Mouse (Mus musculus): Measurements from ENCODE around the gene Gm20696. TPM values are rescaled to one million over a fixed set of nuclear protein-coding genes. Genes with fewer than 3 reads are reported as not detected.

The Gm20696 gene
- polyA plus RNA-seq, 1 experiment from 2014 or later: 1.4 TPM

GRCm38 (mm10) chr6:99372427-99372826, 294.2 kb downstream of the Gm20696 start:
- 58% methylated on average over 5 of the region's 5 CpGs for WGBS
- Histone ChIP-seq H3K36me3 (ENCODE audit: control insufficient read depth, insufficient read depth, low read length) (no peaks in the 10 kb centered on the region), H3K4me3 (ENCODE audit: low read depth, low read length) (no peak overlapping the region), H3K4me1 (replicated peaks; ENCODE audit: control insufficient read depth, insufficient read depth) (0 out of 2 replicates have a peak, but pooled peaks cover 2% of the 10 kb centered on the region), H3K9ac (ENCODE audit: low read length) (no peak overlapping the region), H3K9me3 (ENCODE audit: control insufficient read depth, low read length) (no peaks in the 10 kb centered on the region), H3K27me3 (ENCODE audit: control insufficient read depth, insufficient read depth, low read length) (no peaks in the 10 kb centered on the region), H3K27ac (replicated peaks) (no peak overlapping the region), H3K4me2 (replicated peaks; ENCODE audit: low read depth) (no peak overlapping the region)
- no peak for DNase-seq (ENCODE audit: low spot score)
- no peak for ATAC-seq (ENCODE audit: low FRiP score, low TSS enrichment)
- TF ChIP-seq CTCF (IDR thresholded peaks at IDR 0.05; ENCODE audit: low read depth): no peak
- no peak for TF ChIP-seq EP300 (optimal IDR thresholded peaks at IDR 0.05)

GRCm38 (mm10) chr6:99372016-99372415, 294.6 kb downstream of the Gm20696 start:
- H3K9ac ChIP-seq (ENCODE audit: low read length): no peak overlapping the region
- ATAC-seq (ENCODE audit: low FRiP score, low TSS enrichment) (no peak), DNase-seq (ENCODE audit: low spot score) (no peak)
- 59% methylated on average over 6 of the region's 6 CpGs for whole genome bisulfite sequencing
- no peaks in the 10 kb centered on the region for H3K9me3 ChIP-seq (ENCODE audit: control insufficient read depth, low read length)
- no peak overlapping the region for H3K27ac ChIP-seq (replicated peaks)
- 0 out of 2 replicates have a peak, but pooled peaks cover 2% of the 10 kb centered on the region for H3K4me1 ChIP-seq (replicated peaks; ENCODE audit: control insufficient read depth, insufficient read depth)
- TF ChIP-seq EP300 (optimal IDR thresholded peaks at IDR 0.05) (no peak), CTCF (IDR thresholded peaks at IDR 0.05; ENCODE audit: low read depth) (no peak)
- H3K27me3 ChIP-seq (ENCODE audit: control insufficient read depth, insufficient read depth, low read length): no peaks in the 10 kb centered on the region
- H3K4me3 ChIP-seq (ENCODE audit: low read depth, low read length): no peak overlapping the region
- H3K4me2 ChIP-seq (replicated peaks; ENCODE audit: low read depth): no peak overlapping the region
- no peaks in the 10 kb centered on the region for H3K36me3 ChIP-seq (ENCODE audit: control insufficient read depth, insufficient read depth, low read length)

- H3K4me1 ChIP-seq (replicated peaks; ENCODE audit: control insufficient read depth, insufficient read depth): 0 out of 2 replicates have a peak, but pooled peaks cover 2% of the 10 kb centered on the region
- H3K9ac ChIP-seq (ENCODE audit: low read length): no peak overlapping the region
- no peaks in the 10 kb centered on the region for H3K9me3 ChIP-seq (ENCODE audit: control insufficient read depth, low read length)
- DNase-seq (ENCODE audit: low spot score): no peak
- 59% methylated on average over 2 of the region's 2 CpGs for WGBS
- H3K36me3 ChIP-seq (ENCODE audit: control insufficient read depth, insufficient read depth, low read length): no peaks in the 10 kb centered on the region; the same call in 1 of the 2 replicates
- no peak overlapping the region for H3K4me2 ChIP-seq (replicated peaks; ENCODE audit: low read depth)
- TF ChIP-seq EP300 (optimal IDR thresholded peaks at IDR 0.05): no peak
- no peak for TF ChIP-seq CTCF (IDR thresholded peaks at IDR 0.05; ENCODE audit: low read depth)
- no peak for ATAC-seq (ENCODE audit: low FRiP score, low TSS enrichment)
- no peak overlapping the region for H3K4me3 ChIP-seq (ENCODE audit: low read depth, low read length)
- no peak overlapping the region for H3K27ac ChIP-seq (replicated peaks)
- no peaks in the 10 kb centered on the region for H3K27me3 ChIP-seq (ENCODE audit: control insufficient read depth, insufficient read depth, low read length)
Observed at GRCm38 (mm10) chr6:99369931-99370330, 296.7 kb downstream of the Gm20696 start.

GRCm38 (mm10) chr6:99369156-99369555, 297.4 kb downstream of the Gm20696 start:
- Histone ChIP-seq H3K27me3 (ENCODE audit: control insufficient read depth, insufficient read depth, low read length) (no peaks in the 10 kb centered on the region), H3K27ac (replicated peaks) (no peak overlapping the region), H3K36me3 (ENCODE audit: control insufficient read depth, insufficient read depth, low read length) (no peaks in the 10 kb centered on the region; the same call in 1 of the 2 replicates), H3K4me3 (ENCODE audit: low read depth, low read length) (no peak overlapping the region), H3K9me3 (ENCODE audit: control insufficient read depth, low read length) (no peaks in the 10 kb centered on the region), H3K9ac (ENCODE audit: low read length) (no peak overlapping the region), H3K4me2 (replicated peaks; ENCODE audit: low read depth) (no peak overlapping the region), H3K4me1 (replicated peaks; ENCODE audit: control insufficient read depth, insufficient read depth) (no peaks in the 10 kb centered on the region)
- DNase-seq (ENCODE audit: low spot score): no peak
- ATAC-seq (ENCODE audit: low FRiP score, low TSS enrichment): no peak
- TF ChIP-seq EP300 (optimal IDR thresholded peaks at IDR 0.05) (no peak), CTCF (IDR thresholded peaks at IDR 0.05; ENCODE audit: low read depth) (no peak)
- 72% methylated on average over 3 of the region's 3 CpGs for WGBS

GRCm38 (mm10) chr6:99368118-99368753, 298.4 kb downstream of the Gm20696 start:
- 79% methylated on average over 4 of the region's 4 CpGs for WGBS
- Histone ChIP-seq H3K4me1 (replicated peaks; ENCODE audit: control insufficient read depth, insufficient read depth) (no peaks in the 10 kb centered on the region), H3K4me3 (ENCODE audit: low read depth, low read length) (no peak overlapping the region), H3K4me2 (replicated peaks; ENCODE audit: low read depth) (no peak overlapping the region), H3K9me3 (ENCODE audit: control insufficient read depth, low read length) (no peaks in the 10 kb centered on the region), H3K27ac (replicated peaks) (no peak overlapping the region), H3K27me3 (ENCODE audit: control insufficient read depth, insufficient read depth, low read length) (no peaks in the 10 kb centered on the region), H3K9ac (ENCODE audit: low read length) (no peak overlapping the region), H3K36me3 (ENCODE audit: control insufficient read depth, insufficient read depth, low read length) (no peaks in the 10 kb centered on the region; the same call in 1 of the 2 replicates)
- no peak for ATAC-seq (ENCODE audit: low FRiP score, low TSS enrichment)
- no peak for DNase-seq (ENCODE audit: low spot score)
- TF ChIP-seq EP300 (optimal IDR thresholded peaks at IDR 0.05): no peak
- no peak for TF ChIP-seq CTCF (IDR thresholded peaks at IDR 0.05; ENCODE audit: low read depth)

GRCm38 (mm10) chr6:99364545-99364944, 302.1 kb downstream of the Gm20696 start:
- Histone ChIP-seq H3K4me2 (replicated peaks; ENCODE audit: low read depth) (no peak overlapping the region), H3K4me3 (ENCODE audit: low read depth, low read length) (no peak overlapping the region), H3K9ac (ENCODE audit: low read length) (no peak overlapping the region), H3K27ac (replicated peaks) (no peak overlapping the region), H3K36me3 (ENCODE audit: control insufficient read depth, insufficient read depth, low read length) (no peaks in the 10 kb centered on the region; the same call in 1 of the 2 replicates), H3K27me3 (ENCODE audit: control insufficient read depth, insufficient read depth, low read length) (no peaks in the 10 kb centered on the region), H3K9me3 (ENCODE audit: control insufficient read depth, low read length) (no peaks in the 10 kb centered on the region), H3K4me1 (replicated peaks; ENCODE audit: control insufficient read depth, insufficient read depth) (no peaks in the 10 kb centered on the region)
- ATAC-seq (ENCODE audit: low FRiP score, low TSS enrichment) (no peak), DNase-seq (ENCODE audit: low spot score) (no peak)
- 22% methylated on average over 6 of the region's 6 CpGs for WGBS
- TF ChIP-seq CTCF (IDR thresholded peaks at IDR 0.05; ENCODE audit: low read depth) (no peak), EP300 (optimal IDR thresholded peaks at IDR 0.05) (no peak)
